Mouse (Mus musculus) MEL (cell line): Measurements from ENCODE around the gene Fbn1. TPM values are rescaled to one million over a fixed set of nuclear protein-coding genes. Genes with fewer than 3 reads are reported as not detected.

Experiments used
- DNase-seq: peaks from one replicate; pipeline ENCODE4 v3.0.0; 2011; ENCODE audit warnings: low read depth, low spot score
- H3K27ac ChIP-seq: 2 replicates; pipeline ENCODE4 v1.5.1; 2012; ENCODE audit warnings: low read depth, mild to moderate bottlenecking, control low read depth, low read length, moderate library complexity; ENCODE audit not compliant: control insufficient read depth
- H3K27me3 ChIP-seq, 2 experiments: fragments of 150-350 bp in 1 of 2; sonication (generic) in 1 of 2; 2 replicates each; pipeline ENCODE4 v1.6.1; 2012; ENCODE audit warnings: low read length in 2 of 2, mild to moderate bottlenecking in 2 of 2, improper control_type of control experiment in 1 of 2, moderate library complexity in 1 of 2; ENCODE audit not compliant: insufficient read depth in 2 of 2, control insufficient read depth in 1 of 2
- H3K36me3 ChIP-seq, 2 experiments: 2 replicates each; pipeline ENCODE4 v1.6.1; 2012 to 2014; ENCODE audit warnings: low read length in 2 of 2, improper control_type of control experiment in 1 of 2, inconsistent platforms in 1 of 2, mild to moderate bottlenecking in 1 of 2; ENCODE audit not compliant: insufficient read depth in 2 of 2, control insufficient read depth in 1 of 2
- H3K4me1 ChIP-seq, 2 experiments: fragments of 150-350 bp in 1 of 2; sonication (generic) in 1 of 2; 2 replicates each; pipeline ENCODE4 v1.6.1; 2012; ENCODE audit warnings: low read length in 2 of 2, improper control_type of control experiment in 1 of 2, mild to moderate bottlenecking in 1 of 2; ENCODE audit not compliant: insufficient read depth in 2 of 2, control insufficient read depth in 1 of 2
- H3K4me3 ChIP-seq, 2 experiments: fragments of 150-350 bp in 1 of 2; sonication (generic) in 1 of 2; 2 replicates each; pipeline ENCODE4 v1.5.1; 2012; ENCODE audit warnings: low read depth in 2 of 2, low read length in 2 of 2, mild to moderate bottlenecking in 2 of 2, moderate library complexity in 2 of 2, control low read depth in 1 of 2, improper control_type of control experiment in 1 of 2; ENCODE audit not compliant: control insufficient read depth in 1 of 2, insufficient read depth in 1 of 2
- H3K79me2 ChIP-seq: 2 replicates; pipeline ENCODE4 v1.6.1; 2012; ENCODE audit warnings: mild to moderate bottlenecking, low read length, moderate library complexity; ENCODE audit not compliant: control insufficient read depth, poor library complexity, insufficient read depth
- H3K9ac ChIP-seq: 2 replicates; pipeline ENCODE4 v1.6.1; 2012; ENCODE audit warnings: low read depth, mild to moderate bottlenecking, control low read depth, low read length, moderate library complexity; ENCODE audit not compliant: control insufficient read depth, poor library complexity, severe bottlenecking
- H3K9me3 ChIP-seq: fragments of 150-350 bp; sonication (generic); replicated peaks from 2 replicates; pipeline ENCODE4 v1.6.1; 2012; ENCODE audit warnings: mild to moderate bottlenecking, low read length, improper control_type of control experiment, moderate library complexity; ENCODE audit not compliant: insufficient read depth
- CHD1 ChIP-seq: IDR thresholded peaks from 2 replicates; pipeline ENCODE4 v1.6.1; 2012; ENCODE audit warnings: low read depth, mild to moderate bottlenecking, inconsistent platforms, low read length, improper control_type of control experiment
- CHD2 ChIP-seq: IDR thresholded peaks from 2 replicates; pipeline ENCODE4 v1.6.1; 2011; ENCODE audit warnings: low read length, improper control_type of control experiment
- GABPA ChIP-seq: IDR thresholded peaks from 2 replicates; pipeline ENCODE4 v1.6.1; 2012; ENCODE audit warnings: low read depth, mild to moderate bottlenecking, inconsistent platforms, low read length, improper control_type of control experiment, moderate library complexity
- JUND ChIP-seq: IDR thresholded peaks from 2 replicates; pipeline ENCODE4 v1.6.1; 2011; ENCODE audit warnings: low read depth, mild to moderate bottlenecking, improper control_type of control experiment, low read length
- MYB ChIP-seq: IDR thresholded peaks from 2 replicates; pipeline ENCODE4 v1.6.1; 2011; ENCODE audit warnings: mild to moderate bottlenecking, low read depth, low read length, improper control_type of control experiment
- MYC ChIP-seq: IDR thresholded peaks from 2 replicates; pipeline ENCODE4 v1.6.1; 2011; ENCODE audit warnings: low read depth, mild to moderate bottlenecking, low read length, improper control_type of control experiment, moderate library complexity
- NELFE ChIP-seq: IDR thresholded peaks from 2 replicates; pipeline ENCODE4 v1.6.1; 2011; ENCODE audit warnings: low read depth, low read length, improper control_type of control experiment
- RCOR1 ChIP-seq: IDR thresholded peaks from 2 replicates; pipeline ENCODE4 v1.6.1; 2012; ENCODE audit warnings: low read depth, mild to moderate bottlenecking, inconsistent platforms, low read length, improper control_type of control experiment
- SIN3A ChIP-seq: IDR thresholded peaks from 2 replicates; pipeline ENCODE4 v1.6.1; 2012; ENCODE audit warnings: low read length, improper control_type of control experiment, inconsistent platforms
- TBP ChIP-seq: IDR thresholded peaks from 2 replicates; pipeline ENCODE4 v1.8.0; 2011; ENCODE audit warnings: low read depth, low read length, improper control_type of control experiment
- TCF12 ChIP-seq: IDR thresholded peaks from 2 replicates; pipeline ENCODE4 v1.6.1; 2014; ENCODE audit warnings: low read depth, mild to moderate bottlenecking, inconsistent platforms, low read length, improper control_type of control experiment, moderate library complexity
- UBTF ChIP-seq: IDR thresholded peaks from 2 replicates; pipeline ENCODE4 v1.6.1; 2012; ENCODE audit warnings: low read depth, mild to moderate bottlenecking, inconsistent platforms, low read length, improper control_type of control experiment, moderate library complexity, borderline replicate concordance; ENCODE audit not compliant: insufficient read depth
- USF1 ChIP-seq: IDR thresholded peaks from 2 replicates; pipeline ENCODE4 v1.6.1; 2014; ENCODE audit warnings: low read depth, mild to moderate bottlenecking, inconsistent platforms, low read length, improper control_type of control experiment, moderate library complexity
- ZKSCAN1 ChIP-seq: IDR thresholded peaks from 2 replicates; pipeline ENCODE4 v1.6.1; 2012; ENCODE audit warnings: low read depth, mild to moderate bottlenecking, inconsistent platforms, low read length, improper control_type of control experiment, moderate library complexity
- polyA plus RNA-seq, 2 experiments: library from polyadenylated mRNA; stranded (reverse) in 1 of 2; unstranded in 1 of 2; fragments of >175 nt in 1 of 2; fragments of >200 nt in 1 of 2; gene quantifications; 2 replicates each; pipeline versions ENCODE4 v1.2.1 to v1.2.4; 2012; ENCODE audit warnings: low replicate concordance in 2 of 2, low read depth in 1 of 2; ENCODE audit not compliant: insufficient read length in 2 of 2, insufficient read depth in 1 of 2, missing spikeins in 1 of 2
- total RNA-seq: library from RNA; depleted of rRNA; stranded (reverse); fragments of 300-350 nt; gene quantifications from 2 replicates; pipeline ENCODE4 v1.2.3, GENCODE M21; 2012

Fbn1 gene
- total and polyA plus RNA-seq, 3 experiments, result 0.01 TPM; not detected in 2

- TF ChIP-seq MYB, result no peak
- no peak for TF ChIP-seq NELFE
- no peak for TF ChIP-seq RCOR1
- TF ChIP-seq GABPA, result no peak
- no peak for TF ChIP-seq USF1
- no peak for TF ChIP-seq ZKSCAN1
- TF ChIP-seq TBP, result no peak
- TF ChIP-seq, all 39 proteins: peak for 0
- no peak for DNase-seq
- no peaks in the 10 kb centered on the region for H3K27me3 ChIP-seq
- no peaks in the 10 kb centered on the region for H3K9me3 ChIP-seq
- H3K9ac ChIP-seq, result no peak overlapping the region
- H3K36me3 ChIP-seq, result peaks cover 0 to 6% of the 10 kb centered on the region in 2 experiments; a peak in 2 of 4 replicates
- no peak overlapping the region for H3K4me3 ChIP-seq
- H3K4me1 ChIP-seq, result peaks cover 8 to 12% of the 10 kb centered on the region in 2 experiments
- no peak overlapping the region for H3K27ac ChIP-seq
- H3K79me2 ChIP-seq, result no peaks in the 10 kb centered on the region
These were observed 11.1 kb downstream of the Fbn1 start for GRCm38 (mm10) chr2:125496696-125497095.

DNA sequence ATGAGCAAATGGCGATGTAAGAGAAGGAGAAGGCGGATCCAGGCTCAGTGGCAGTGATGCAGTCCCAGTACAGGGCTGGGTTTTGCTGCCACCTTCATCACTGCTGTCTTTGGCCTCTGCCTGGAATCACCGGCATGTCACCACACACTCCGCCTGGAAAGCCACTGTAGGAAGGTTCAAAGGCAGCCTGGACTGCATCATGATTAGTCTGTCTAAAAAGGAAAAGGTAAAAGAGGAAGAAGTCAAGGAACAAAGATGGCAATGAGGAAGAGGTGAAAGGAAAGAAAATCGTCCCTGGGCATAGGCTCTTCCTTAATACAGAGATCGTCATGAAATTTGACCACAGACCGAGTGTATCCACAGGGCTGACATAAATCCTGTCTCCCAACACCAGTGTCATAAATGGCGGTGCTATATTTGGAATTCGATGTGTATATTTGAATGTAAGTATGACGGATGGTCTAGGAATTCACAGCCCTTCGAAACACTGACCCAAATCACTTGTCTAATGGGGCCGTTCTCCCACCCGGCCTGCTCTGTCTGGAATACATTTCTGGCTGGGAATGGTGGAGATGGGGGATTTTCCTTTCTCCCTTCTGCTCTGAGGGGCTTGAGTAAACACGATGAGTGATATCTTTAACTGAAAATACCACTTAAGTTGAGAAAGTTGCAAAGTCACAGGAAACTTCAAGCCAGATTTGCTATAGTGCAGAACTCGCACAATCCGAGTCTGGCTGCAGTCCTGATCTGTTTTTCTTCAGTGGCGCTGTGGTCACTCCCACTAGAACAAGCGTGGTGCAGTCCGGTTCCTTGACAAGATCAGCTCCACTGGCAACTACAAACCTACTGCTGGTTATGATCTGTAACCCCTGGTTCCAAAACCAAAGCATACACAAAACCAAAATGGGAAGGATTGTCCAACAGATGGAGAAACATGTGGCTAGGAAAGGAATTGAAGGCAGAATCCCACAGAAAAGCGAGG lies 12.7 kb downstream of the Fbn1 start:
- no peak overlapping the region for H3K9ac ChIP-seq
- TF ChIP-seq MYC (no peak), SIN3A (no peak), JUND (no peak), GABPA (no peak), CHD1 (no peak), TCF12 (no peak), UBTF (no peak), CHD2 (no peak), ZKSCAN1 (no peak)
- TF ChIP-seq, all 39 proteins: peak for 0
- DNase-seq, result no peak
- peaks cover 0 to 6% of the 10 kb centered on the region in 2 experiments; a peak in 2 of 4 replicates for H3K36me3 ChIP-seq
- no peak overlapping the region for H3K27ac ChIP-seq
- H3K4me3 ChIP-seq, result no peak overlapping the region
- no peaks in the 10 kb centered on the region for H3K79me2 ChIP-seq
- H3K9me3 ChIP-seq, result no peaks in the 10 kb centered on the region
- peaks cover 0 to 1% of the 10 kb centered on the region in 2 experiments; a peak in 1 of 4 replicates for H3K27me3 ChIP-seq
- H3K4me1 ChIP-seq, result peaks cover 8 to 12% of the 10 kb centered on the region in 2 experiments
